ENCODE assay signal across 14 mouse cellular contexts in the genomic region with DNA sequence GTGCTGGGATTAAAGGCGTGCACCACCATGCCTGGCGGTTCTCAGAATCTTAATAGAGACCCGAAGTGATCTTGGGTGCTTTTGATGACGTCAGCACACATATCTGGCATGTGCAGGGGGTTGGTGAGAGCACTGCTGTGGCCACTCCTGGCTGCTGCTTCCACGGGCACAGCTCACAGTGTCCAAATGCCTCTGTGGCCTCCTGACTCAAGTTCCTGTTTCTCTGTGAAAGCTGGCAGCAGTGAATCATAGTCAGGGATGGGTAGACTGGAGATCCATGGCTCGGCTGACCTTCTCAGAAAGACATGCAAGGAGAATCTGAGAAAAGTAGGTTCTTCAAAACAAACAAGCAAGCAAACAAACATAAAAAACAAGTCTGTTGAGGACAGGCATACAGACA. TPM values are rescaled to one million over a fixed set of nuclear protein-coding genes. Genes with fewer than 3 reads are reported as not detected.
DNase-seq lines count a peak whose midpoint lies in the region.
"Had no signal": no experiment of that assay in that cellular context is flagged by ENCODE, and none has a peak within 500 bp of the region (broad histone marks: within the 10 kb centered on the region; RNA-seq: fewer than 3 reads in every experiment).

No protein-coding gene starts in this region.

- peak; percentile 57 to 73 for DNase-seq in adrenal gland, adult (ENCODE audit: inconsistent age in 2 of 2, low spot score in 1 of 2)
- DNase-seq in adrenal gland, postnatal 4 days (ENCODE audit: low spot score in 2 of 2) = no peak
- DNase-seq in adrenal gland, adult 8-10 months = peak; percentile 29
- DNase-seq in adrenal gland, adult 18-20 months (ENCODE audit: low spot score in 2 of 2) = no peak
- peak; percentile 17 for DNase-seq in 416B (ENCODE audit: low read depth)
- no peak for DNase-seq in layer of hippocampus, postnatal 14 days (ENCODE audit: low spot score in 2 of 2)
- DNase-seq: cerebellum, adult 11-12 months; cerebellum, adult 2 months; cerebellum, adult 9-10 months; cerebellum, postnatal 10 days; cerebellum, postnatal 25 days; forebrain, postnatal 0 days had no signal

RNA-seq across cellular contexts. Expression of a gene that starts 5.9 kb away (rescaled TPM):
- total RNA-seq in adrenal gland, postnatal 4 days (2021) = not detected
- not detected for total RNA-seq in adrenal gland, adult 8-10 months (2022)
- total RNA-seq in adrenal gland, adult 18-20 months (2021) = not detected
- not detected for total RNA-seq in layer of hippocampus, postnatal 14 days (2021)
- total RNA-seq: ES-E14; forebrain, postnatal 0 days; gastrocnemius, adult 18-20 months had no signal

RNA-seq across cellular contexts. Expression of a gene that starts 6.2 kb away (rescaled TPM):
- total RNA-seq in adrenal gland, postnatal 4 days (2021) = 1 to 10 TPM in 1 of 2 experiments, under 1 TPM in 1; 0.76 to 2.0 TPM
- 1 to 10 TPM in 2 of 4 experiments, not detected in 2; 1.2 to 1.9 TPM for total RNA-seq in adrenal gland, adult 8-10 months (2022)
- 1 to 10 TPM in 1 of 2 experiments, under 1 TPM in 1; 0.96 to 1.2 TPM for total RNA-seq in adrenal gland, adult 18-20 months (2021)
- not detected for total RNA-seq in layer of hippocampus, postnatal 14 days (2021)
- total RNA-seq: ES-E14; gastrocnemius, adult 18-20 months had no signal

RNA-seq across cellular contexts. Expression of a gene that starts 34.5 kb away (rescaled TPM):
- 10 to 100 TPM in 1 of 2 experiments, 1 to 10 TPM in 1; 2.0 to 17.3 TPM for total RNA-seq in adrenal gland, postnatal 4 days (2021)
- 1 to 10 TPM in 3 of 4 experiments, under 1 TPM in 1; 0.97 to 5.8 (median 4.7) TPM for total RNA-seq in adrenal gland, adult 8-10 months (2022)
- 10 to 100 TPM in 1 of 2 experiments, 1 to 10 TPM in 1; 5.5 to 26.0 TPM for total RNA-seq in adrenal gland, adult 18-20 months (2021)
- under 1 TPM in 1 of 2 experiments, not detected in 1; 0.28 TPM for total RNA-seq in layer of hippocampus, postnatal 14 days (2021)

RNA-seq across cellular contexts. Expression of a gene that starts 47.6 kb away (rescaled TPM):
- total RNA-seq in adrenal gland, postnatal 4 days (2021) = 10 to 100 TPM in 1 of 2 experiments, 1 to 10 TPM in 1; 8.1 to 12.1 TPM
- 10 to 100 TPM in 2 of 4 experiments, 1 to 10 TPM in 2; 6.0 to 34.7 (median 13.4) TPM for total RNA-seq in adrenal gland, adult 8-10 months (2022)
- total RNA-seq in adrenal gland, adult 18-20 months (2021) = 10 to 100 TPM in 1 of 2 experiments, 1 to 10 TPM in 1; 7.7 to 52.9 TPM
- total RNA-seq in layer of hippocampus, postnatal 14 days (2021) = 1 to 10 TPM; 5.3 to 5.9 TPM

Comparison
In these comparisons a context has a peak if more than half of its experiments do, and no peak if none do; other contexts are left out.
1. DNase-seq: peak in adrenal gland, adult (2 of 2), adrenal gland, adult 8-10 months (single experiment) and 416B (single experiment); none in adrenal gland, postnatal 4 days (0 of 2), adrenal gland, adult 18-20 months (0 of 2) and layer of hippocampus, postnatal 14 days (0 of 2).